Mouse (Mus musculus) CD4-positive, CD25-positive, alpha-beta regulatory T cell, adult 2 months (primary cell): ENCODE results near the gene Sec14l1.
"Not testable (repeated sequence)": the region's sequence is repeated elsewhere in the genome, so short reads cannot be mapped to it uniquely, and the experiment has no call there.

ENCODE experiments used
- DNase-seq: peaks from one replicate; pipeline ENCODE4 v3.0.0-alpha.2; 2012; ENCODE audit warnings: low read depth, low spot score

Gene Sec14l1

DNA sequence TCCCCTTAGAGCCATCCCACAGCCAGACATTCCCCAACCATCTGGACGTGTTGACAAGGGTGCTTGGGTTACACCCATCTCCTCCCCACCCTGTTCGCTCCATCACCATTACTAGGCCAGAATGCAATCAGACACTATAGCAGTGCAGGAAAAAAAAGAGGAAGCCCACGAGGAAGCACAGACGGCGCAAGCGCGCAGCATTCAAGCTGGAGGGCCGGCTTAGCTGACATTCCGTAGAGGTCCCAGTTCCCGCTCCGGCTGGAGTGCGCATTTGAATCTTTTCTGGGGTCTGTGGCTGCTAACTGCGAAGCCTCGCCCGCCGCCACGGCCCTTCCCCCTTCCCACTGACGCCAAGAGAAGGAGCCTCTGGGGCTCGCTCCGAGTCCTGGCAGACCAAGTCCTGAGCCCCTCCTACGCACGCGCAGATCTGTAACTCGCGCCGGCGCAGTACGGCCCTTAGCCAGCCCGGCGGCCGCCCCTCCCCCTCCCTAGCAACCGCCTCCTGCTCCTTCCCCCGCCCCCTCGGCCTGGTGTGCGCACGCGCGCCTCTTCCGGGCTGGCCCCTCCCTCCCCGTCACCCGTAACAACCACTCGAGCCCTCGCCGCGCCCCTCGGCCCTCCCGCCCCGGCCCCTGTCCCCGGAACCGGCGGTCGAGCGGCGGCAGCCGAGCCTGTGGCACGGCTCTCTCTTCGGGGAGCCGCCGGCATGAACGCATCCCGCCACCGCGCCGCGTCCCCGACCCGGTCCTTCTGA is at the start of gene Sec14l1:
Sec14l1 (plus strand) TSS at position 577 of the 754 bp plus-strand sequence.
- peak; percentile 99 for DNase-seq

DNA sequence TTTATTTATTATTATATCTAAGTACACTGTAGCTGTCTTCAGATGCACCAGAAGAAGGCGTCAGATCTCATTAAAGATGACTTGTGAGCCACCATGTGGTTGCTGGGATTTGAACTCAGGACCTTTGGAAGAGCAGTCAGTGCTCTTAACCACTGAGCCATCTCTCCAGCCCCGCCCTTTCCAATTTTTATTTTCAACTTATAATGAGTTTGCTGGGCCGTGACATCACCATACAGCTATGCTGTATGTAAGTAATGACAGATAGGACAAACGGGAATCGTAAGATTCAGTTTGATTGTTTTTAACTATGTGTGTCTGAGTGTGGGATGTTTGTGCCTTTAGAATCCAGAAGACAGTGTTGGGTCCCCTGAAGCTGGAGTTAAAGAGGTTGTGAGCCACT is 49.4 kb upstream of the Sec14l1 start:
- not testable (repeated sequence) for DNase-seq

DNA sequence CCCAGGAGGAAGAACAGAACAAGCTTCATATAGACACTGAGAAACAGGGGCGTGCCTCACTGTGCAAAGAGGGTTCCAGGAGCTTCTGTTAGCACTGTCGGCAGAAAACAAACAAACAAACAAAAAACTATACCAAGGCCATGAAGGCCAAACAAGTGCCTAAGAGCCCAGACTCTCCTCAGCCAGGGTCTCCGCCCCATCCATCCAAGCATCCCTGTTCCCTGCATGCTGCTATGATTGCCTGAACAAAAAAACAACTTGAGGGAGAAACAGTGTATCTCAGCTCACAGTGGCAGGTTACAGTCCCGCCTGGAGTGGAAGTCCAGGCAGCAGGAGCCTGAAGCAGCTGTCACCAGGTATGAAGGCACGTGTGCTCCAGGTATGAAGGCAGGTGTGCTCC is 48.2 kb upstream of the Sec14l1 start:
- no peak for DNase-seq

DNA sequence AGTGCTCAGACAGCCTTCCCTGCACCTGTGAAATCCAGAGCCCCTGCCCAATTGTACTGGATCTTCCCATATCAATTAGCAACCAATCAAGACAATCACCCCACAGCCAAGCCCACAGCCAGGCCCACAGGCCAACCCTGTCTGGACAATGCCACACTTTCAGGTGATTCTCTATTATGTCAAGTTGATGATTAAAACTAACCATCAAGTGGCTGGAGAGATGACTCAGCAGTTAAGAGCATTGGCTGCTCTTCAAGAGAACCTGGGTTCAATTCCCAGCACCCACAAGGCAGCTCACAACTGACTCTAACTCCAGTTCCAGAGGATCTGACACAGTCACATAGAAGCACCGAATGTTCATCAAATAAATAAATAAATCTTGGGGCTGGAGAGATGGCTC is 46.6 kb upstream of the Sec14l1 start:
- DNase-seq: no peak

DNA sequence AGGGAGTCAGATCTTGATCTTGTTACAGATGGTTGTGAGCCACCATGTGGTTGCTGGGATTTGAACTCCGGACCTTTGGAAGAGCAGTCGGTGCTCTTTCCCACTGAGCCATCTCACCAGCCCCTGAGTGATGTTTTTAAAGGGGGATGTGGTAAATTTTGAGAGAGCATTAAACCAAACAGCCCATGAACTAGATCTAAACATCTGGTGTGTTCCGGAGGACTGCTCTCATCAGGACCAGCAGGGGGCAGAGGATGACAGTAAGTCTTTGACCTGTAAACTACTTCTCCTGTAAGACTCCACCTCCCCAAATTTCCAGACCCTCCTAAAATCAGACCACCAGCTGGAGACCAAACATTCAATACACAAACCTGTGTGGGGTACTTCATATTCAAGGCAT is 45.9 kb upstream of the Sec14l1 start:
- peak; percentile 46 for DNase-seq

DNA sequence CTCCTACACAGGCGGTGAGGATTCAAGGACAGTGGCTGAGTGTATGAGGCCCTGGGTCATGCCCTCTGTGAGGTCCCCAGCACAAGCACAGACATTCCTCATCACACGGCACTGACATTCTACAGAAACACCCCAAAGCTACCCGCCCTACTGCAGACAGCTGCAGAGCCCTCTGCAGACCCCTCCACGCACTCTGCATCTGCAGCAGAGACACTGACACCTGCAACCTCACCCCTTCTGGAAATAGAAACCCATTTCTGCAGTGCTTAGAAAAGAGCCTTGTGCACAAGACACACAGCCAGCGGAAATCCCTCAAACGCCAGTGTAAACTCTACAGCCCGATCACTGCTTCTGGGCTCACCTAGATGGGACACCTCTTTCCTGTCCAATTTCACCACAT is 44.3 kb upstream of the Sec14l1 start:
- no peak for DNase-seq

DNA sequence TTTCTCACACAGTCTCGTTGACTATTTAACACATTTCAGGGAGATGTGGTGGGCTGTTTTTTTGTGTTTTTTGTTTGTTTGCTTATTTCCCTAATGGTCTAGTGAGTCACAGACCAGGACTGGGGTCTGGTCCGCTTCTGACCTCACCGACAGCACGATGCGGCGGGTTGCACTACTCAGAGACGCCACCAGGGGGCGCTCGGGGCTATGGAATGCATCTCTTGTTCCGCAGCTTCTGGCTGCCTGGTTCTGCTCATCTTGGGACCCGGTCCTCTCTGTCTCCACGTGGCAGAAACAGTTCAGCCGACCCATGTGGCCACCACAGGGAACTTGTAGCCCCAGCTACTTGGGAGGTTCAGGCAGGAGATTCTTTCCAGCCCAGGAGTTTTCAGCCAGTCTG is 42.8 kb upstream of the Sec14l1 start:
- DNase-seq: peak; percentile 89

DNA sequence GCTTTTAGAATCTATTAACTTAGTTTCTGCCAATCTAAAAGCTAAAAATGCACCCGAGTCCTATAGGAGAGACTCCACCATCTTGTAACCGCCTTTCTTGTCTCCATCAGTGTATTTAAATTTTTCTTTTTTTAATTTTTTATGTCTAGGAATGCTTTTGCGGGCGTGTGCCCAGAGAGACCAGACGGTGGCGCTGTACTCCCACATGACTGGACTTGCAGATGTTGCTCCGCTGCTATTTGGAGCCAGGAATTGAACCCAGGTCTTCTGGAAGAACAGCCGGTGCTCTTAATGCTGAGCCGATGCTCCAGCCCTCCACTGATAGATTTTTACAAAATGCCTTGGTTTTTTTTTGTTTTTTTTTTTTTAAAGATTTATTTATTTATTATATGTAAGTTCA is 41.5 kb upstream of the Sec14l1 start:
- peak; percentile 36 for DNase-seq

DNA sequence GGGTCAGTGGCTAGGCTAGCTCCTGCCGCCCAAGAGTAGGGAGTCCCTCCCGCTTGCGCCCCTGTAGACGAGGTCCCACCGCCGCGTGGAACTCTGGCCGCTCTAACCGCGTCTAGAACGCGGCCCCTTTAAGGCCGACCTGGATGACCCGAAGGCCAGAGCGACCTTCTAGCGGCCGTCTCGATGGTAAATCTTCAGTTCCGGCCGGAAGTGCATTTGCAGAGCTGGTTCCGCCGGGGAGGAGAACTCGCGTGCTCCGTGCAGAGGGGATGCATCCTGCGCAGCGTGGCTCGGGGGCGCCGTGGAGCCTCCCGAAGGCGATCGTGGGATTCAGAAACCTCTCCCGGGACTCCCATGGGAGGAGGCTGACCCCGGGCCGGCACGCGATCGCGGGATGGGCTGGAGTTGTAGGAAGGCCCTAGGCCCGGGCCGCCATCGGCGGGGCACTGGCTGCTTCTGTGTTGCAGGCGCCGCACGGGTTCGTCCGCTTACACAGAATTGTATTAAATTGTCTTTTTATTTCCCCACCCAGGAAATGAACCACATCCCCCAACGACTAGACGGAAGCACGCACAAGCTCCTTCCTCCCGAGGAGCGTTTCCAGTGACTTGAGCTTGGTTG is 38.3 kb upstream of the Sec14l1 start:
- peak; percentile 91 for DNase-seq

DNA sequence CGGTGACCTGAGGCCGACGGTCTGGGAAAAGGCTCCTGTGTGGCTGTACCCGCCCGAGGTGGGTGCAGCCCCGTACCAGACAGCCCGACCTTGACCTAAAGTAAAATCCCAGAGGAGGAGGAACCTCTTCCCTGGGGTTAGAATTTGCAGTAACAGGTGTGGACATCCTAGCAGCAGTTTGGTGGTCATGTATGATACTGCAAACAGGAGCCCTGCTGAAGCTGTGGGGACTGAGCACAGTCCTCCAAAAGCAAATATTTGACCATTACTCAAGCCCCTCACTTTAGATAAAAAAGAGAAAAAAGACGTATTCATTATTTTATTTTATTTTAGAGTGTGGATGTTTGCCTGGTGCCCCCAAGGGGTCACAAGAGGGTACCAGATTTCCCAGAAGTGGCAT is 37.7 kb upstream of the Sec14l1 start:
- no peak for DNase-seq

DNA sequence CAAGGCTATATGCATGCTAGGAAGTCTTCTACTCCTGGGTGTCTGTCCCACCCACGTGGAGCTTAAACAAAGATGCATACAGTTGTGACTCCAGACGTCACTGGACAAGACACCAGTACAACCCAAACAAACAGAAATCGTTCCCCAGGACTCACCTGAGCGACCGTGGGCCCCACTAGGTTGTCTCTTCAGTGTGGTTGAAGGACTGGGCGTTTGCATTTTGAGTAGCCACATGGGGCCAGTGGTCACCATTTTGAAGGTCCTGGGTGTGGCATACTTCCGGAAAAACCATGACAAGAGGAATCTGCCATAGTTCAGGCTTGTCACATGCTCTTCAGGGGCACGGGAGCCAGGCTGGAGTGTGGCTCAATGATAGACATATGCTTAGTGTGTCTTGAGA is 37.1 kb upstream of the Sec14l1 start:
- no peak for DNase-seq

DNA sequence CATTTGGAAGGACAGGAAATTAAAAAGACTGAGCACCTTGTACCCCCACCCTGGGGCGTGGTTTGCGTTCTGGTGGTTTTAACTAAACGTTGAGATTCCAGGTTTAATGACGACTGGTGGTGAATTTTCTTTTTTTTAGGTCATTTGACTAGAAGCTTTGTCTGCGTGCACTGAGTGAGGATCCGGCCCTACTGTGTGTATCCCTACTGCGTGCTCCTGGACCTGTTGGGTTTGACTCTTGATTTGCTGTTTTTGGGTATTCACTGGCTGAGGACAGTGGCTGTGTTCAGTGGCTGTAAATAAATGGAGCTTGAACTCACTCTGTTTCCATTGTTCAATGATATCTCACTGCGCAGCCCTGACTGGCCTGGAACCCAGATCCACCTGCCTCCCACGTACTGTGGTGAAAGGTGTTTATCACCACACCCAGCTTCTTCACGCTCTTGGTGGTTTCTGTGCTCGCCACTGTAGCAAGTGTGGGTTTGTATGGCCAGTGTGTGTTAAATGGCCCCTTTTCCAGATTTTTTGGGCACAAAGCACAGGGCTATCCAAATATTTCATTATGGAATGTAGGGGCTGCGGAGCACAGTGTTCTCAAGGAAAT is 36.2 kb upstream of the Sec14l1 start:
- DNase-seq: no peak

DNA sequence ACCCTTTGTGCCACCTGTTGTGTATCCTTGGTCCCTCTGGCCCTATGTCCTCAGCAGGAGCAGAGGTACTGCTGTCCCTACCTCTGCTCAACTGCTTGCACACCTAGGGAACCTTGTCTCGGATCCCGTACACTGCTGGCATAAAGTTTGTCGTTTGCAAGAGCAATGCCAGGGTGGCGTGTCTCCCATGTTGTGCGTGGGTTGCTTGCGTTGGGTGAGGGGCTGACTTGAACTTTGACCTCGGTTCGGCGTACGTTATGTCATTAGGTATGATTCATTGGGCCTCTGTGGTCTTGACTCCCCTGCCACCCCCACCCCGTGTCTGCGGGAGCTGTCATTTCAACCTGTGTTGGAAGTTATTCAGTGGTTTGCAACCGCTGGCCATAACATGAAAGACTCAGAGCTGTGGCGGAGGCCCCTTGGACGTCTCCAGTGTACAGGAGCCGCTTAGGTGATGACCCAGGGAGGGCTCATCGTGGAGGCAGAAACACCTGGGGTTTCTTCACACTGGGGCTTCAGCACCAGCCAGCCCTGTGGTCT is 35.2 kb upstream of the Sec14l1 start:
- DNase-seq: no peak

DNA sequence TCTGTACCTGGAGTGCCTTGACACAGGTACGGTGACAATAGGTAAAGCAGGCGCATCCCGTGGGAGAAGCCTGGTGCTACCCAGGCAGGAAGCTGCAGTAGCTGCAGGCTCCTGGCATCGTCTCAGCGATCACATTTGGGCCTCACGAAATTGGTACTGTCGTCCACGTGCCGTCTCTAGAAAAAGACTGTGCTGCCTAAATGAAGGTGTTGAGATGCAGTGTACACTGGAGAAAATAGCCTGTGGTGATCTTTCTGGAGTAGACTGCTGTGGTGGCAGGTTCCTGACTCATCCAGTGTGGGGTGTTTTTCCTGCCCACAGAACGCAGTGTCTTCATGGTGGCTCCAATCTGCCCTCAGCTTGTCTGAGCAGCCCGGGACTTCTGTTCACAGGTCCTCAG is 34.8 kb upstream of the Sec14l1 start:
- no peak for DNase-seq

DNA sequence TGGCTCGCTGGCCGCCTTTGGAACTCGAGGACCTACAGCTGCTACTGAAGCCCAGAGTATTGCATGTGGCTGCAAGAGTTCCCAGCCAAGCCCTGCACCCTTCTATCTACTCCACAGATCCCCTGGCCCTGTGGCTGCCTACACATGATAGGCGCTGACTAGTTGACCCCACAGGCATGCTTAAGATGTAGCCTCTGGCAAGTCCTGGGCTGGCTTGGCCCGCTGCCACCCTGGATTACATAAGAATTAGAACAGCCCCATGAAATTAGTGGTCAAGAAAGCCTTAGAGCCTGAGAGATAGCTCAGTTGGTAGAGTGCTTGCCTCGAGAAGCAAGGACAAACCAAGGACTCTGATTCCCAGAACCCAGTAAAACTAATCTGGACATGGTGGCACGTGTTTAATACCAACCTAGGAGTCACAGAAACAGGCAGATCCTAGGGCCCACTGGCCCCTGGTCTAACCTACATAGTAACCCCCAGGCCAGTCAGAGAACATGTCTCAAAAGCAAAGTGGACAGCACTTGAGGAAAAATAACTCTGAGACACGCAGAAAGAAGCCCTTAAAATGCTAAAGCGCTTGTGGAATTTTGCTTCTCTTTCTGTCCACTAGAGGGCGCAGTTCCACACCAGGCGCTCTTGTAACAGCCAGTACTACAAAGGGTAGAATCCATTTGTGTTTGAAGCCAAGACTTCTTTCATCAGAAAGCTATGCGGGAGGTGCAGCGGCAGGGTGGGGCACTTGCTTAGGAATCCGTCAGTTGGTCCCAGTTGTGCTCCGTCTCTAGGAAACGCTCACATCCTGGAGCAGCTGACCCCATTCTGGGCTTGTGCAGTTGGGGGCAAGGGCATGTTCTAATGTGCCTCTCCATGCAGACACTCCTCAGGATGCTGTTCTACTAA is 33.6 kb upstream of the Sec14l1 start:
- DNase-seq: peak; percentile 85

DNA sequence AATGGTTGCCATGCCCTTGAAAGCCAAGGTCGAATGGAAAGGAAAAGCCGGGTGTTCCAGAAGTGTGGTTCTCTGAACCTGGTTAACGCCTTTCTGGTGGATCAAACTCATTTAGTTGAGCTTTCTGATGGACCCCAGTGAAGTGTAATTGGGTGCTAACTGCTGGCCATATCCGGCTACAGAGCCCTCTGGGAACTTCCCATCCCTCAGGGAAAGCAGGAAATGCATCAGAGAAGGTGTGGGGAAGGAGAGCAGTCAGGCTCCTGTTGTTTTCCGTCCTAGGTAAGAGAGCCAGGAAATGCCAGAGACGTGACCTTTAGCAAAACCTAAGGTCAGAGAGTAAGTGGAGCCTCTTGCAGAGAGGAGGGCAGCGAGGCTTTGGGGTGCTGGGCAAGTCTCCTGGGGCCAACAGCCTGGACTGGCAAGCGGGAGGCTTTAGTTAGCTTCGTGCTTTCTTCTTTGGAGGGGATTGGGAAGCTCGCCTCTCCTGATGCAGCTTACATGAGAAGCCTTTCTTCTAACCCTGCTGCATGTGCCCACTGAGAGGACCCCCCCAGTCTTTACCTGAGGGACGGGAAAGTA is 32.5 kb upstream of the Sec14l1 start:
- DNase-seq: no peak

DNA sequence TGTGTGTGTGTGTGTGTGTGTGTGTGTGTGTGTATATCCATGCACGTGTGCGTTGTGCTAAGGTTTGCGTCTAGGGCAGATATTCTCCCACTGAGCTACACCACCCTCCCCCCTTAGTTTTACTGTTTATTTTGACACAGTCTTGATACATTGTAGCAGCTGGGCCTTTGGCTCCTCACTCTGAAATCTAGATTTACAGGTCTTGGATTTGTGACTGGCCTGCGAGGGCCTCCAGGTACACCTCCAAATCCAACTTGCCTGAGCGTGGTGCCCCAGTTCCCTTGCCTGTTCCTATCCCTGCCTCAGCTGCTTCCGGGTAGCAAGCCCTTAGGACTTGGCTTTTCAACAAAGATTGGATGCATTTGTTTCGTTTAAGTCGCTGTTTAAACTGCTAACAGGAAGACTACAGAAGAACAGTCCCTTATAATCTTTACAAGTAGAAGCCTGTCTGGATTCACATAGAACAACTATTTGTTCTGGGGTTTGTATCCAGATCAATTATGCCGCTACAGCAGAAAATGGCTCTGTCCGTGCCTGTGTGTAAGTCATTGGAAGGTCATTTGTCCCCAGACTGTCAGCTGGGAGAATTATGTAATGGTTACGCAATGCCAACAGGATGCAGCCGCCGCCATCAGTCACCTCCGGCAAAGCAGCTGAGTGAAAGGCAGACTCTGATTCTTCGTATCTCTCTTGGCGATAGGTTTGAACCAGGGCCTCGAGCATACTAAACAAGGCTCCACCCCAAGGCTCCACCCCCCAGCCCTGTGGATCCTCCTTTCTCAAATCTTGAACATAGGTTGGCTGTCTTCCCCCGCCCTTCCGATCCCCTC is 31.7 kb upstream of the Sec14l1 start:
- DNase-seq: no peak

DNA sequence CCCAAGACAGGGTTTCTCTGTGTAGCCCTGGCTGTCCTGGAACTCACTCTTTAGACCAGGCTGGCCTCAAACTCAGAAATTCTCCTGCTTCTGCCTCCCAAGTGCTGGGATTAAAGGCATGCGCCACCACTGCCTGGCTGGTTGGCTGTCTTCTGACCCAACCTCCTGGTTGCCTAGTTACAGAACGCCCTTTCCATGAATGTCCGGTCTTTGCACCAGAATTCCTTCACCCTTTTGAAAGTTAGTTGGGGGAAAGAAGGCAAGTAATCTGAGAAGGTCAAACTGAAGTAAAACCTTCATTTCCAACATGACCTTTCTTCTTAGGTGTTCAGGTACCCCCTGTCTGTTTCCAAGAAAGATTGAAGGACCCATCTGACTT is 31.1 kb upstream of the Sec14l1 start:
- DNase-seq: not testable (repeated sequence)

DNA sequence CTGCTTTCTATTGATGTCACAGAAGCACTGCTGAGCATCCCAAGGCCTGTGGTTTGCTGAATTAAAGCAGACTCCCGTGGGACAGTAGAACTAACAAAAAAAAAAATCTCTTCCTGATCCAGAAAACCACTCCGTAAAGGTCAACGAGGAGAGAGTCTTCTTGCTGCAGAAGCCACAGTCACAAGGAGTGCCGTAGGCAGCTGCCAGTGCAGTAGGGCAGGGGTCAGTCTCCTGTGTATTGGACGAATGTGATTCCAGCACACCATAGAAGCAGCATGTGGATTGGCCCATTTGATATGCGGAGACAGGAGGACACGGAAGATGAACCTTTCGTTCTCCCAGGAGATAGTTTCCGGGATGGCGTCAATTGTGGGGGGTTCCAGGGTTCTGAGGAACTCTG is 28.8 kb upstream of the Sec14l1 start:
- DNase-seq: no peak

DNA sequence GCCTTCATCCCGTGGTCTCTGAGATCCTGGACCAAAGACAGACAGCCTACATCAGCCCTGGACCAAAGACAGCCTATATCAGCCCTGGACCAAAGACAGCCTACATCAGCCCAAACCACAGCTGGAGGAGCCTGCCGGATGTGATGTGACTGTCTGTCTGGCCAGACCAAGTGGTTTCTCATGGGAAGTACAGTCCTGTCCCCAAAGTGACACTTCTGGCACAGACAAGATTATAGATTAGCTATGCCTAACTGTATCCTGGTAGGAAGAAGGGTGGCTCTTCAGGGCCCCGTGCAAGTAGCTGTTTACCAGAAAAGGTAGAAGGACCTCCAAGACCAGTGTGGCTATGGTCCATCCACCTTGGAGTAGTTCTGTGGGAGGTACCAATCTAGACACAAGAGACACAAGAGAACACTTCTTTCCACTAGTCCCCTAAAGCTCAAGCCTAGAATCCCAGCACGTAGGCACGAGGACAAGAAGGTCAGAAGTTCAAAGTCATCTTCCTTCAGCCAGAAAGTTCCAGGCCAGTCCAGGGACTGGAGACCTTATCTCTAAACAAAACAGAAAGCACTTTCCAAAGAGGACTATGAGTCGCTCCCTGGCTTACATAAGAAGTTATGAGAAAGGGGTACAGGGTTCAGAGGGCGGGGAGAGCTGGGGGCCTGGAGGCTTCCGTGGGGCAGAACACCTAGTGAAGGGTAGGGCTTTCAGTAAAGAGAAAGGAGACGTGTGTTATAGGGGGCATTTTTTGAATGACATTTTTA is 27.8 kb upstream of the Sec14l1 start:
- DNase-seq: no peak
